Mouse (Mus musculus): ENCODE measurements around the gene Ctnnal1.
A peak's percentile ranks its signal among the peaks of the same experiment; 100 is the strongest.
"Not testable (repeated sequence)": the region's sequence is repeated elsewhere in the genome, so short reads cannot be mapped to it uniquely, and the experiment has no call there.

Gene Ctnnal1

DNA sequence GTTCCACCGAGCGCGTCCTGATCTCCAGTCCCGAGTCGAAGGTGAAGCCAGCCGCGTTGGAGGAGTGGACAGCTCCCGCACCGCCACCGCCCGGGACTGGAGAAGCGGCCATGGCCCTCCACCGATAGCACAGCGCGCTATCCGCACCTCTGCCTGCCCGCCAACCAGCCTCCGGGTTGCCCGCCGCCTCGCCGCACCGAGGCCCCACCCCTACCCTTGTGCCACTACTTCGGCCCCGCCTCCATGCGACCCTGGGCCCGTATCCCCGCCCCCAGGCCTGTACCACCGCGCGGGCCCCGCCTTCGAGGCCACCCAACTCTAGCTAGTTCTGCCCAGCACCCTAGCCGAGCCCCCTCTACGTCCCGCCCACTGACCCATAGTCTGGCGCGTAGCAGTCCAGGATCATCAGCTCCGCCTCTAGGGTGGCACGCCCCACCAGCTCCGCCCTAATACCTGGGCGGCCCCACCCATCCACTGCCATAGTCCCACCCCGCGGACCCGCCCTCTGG lies at the start of gene Ctnnal1:
Gene Ctnnal1 (minus strand): TSS at position 186 of the 509 bp plus-strand sequence.
- DNase-seq (ENCODE audit: low read depth in 1 of 2, low spot score in 2 of 2) = peak in 1 of 2 experiments; percentile 6

DNA sequence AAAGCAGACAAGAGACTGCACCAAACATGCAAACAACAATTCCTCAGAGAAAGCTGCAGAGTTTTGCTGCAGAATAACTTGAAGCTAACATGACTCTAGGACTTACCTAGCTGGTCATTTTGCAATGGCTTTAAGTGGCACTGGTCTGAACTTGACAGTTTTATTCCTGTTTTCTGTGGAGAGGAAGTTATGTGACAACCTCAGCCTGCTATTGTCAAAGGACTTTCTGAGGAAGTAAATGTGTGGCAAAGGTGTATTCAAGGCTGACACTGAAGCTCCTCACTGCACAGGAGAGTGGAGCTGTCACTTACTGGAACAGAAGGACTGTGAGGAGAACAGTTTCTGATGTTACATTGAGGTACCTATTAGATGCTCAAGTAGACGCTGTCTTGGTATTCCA lies 49.8 kb upstream of the Ctnnal1 start:
- DNase-seq (ENCODE audit: low read depth in 1 of 2, low spot score in 2 of 2) = no peak

DNA sequence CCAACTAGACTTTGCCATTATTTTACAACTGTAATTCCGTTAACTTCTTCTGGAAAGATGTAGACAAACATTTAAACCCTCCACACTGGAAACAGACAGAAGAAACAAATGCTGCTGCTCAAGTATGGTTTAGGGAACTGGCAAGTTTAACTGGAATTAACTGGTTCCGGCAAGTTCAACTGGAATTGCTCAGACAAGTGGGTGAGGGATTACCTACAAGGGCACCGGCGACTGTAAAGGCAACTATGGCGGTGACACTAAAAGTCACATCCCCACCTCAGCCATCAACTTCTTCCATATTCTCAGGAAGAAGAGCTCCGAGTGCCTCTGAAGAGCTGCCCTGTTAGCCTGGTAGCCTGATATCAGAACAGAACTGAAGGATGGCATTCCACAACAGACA lies 49.4 kb upstream of the Ctnnal1 start:
- DNase-seq (ENCODE audit: low read depth in 1 of 2, low spot score in 2 of 2) = no peak

DNA sequence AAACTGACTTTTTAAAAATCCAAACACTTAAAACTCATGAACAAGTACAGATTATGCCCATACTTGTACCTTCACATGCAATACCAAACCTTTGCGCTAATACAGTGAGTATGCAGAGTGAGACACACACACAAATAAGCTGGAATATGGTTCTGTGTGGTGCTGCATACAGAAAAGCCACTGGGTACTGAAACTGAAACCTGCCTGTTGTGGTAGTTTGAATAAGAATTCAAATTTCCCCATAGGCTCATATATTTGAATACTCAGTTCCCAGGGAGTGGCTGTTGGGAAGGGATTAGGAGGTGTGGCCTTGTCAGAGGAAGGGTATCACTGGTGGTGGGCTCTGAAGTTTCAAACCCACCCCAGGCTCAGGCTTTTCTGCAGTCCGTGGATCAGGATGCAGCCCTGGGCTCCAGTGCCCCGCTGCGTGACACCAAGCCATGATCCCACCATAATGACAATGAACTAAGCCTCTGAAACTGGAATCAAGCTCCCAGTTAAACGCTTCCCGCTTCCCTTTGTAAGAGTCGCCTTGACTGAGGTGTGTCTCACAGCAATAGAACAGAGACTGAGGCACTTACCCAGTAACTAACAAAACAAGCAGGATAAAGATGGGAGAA lies 47.5 kb upstream of the Ctnnal1 start:
- DNase-seq (ENCODE audit: low read depth in 1 of 2, low spot score in 2 of 2) = no peak

DNA sequence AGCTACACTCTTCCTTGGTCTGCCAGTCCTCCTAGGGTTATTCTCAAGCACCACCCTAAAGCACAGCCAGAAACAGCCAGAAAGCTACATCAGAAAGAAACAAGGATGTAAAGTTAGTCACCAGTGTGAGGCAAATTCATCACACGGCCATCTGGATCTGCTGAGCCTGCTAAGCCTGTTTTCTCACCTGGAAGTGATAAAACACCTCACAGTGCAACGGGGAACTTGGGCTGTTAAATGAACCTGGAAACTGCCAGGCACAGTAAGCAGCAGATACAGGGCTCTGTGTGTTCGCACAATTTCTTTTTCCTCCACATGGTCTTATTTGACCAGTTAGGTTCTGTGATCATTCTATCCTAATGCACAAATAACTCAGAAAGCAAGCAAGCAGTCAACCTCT lies 44.6 kb upstream of the Ctnnal1 start:
- DNase-seq (ENCODE audit: low read depth in 1 of 2, low spot score in 2 of 2) = no peak

DNA sequence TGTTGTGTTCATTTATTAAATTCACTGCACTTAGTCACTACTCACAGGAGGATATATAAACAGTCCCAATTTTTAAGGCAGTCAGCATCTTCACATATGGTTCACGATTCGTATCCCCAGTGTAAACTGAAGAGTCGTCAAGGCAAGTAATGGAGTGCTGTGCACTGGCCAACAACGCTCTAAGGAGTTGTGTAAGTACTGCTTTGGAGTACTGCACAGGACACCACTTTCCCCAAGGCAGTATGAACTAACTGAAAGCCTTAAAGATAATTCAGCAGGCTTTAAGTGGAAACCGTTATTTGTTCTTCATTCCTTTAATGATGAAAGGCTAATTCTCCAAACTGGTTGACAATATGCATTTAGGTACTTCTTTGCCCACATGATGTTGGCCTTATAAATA lies 42.7 kb upstream of the Ctnnal1 start:
- no peak for DNase-seq (ENCODE audit: low read depth in 1 of 2, low spot score in 2 of 2)

DNA sequence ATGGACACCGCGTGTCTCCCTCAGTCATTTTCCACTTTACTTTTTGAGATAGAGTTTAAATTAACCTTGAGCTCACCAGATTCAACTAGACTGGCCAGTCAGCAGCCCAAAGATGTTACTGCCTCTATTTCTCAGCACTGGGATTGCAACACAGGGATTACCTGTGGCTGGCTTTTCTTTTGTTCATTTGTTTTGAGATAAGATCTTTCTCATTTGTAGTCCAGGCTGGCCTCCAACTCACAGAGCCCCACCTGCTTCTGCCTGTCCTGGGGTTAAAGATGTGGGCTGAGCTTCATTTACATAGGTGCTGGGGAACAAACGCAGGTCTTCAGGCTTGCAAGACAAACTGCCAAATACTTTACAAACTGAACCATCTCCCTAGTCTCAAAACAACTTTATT lies 41.9 kb upstream of the Ctnnal1 start:
- no peak for DNase-seq (ENCODE audit: low read depth in 1 of 2, low spot score in 2 of 2)

DNA sequence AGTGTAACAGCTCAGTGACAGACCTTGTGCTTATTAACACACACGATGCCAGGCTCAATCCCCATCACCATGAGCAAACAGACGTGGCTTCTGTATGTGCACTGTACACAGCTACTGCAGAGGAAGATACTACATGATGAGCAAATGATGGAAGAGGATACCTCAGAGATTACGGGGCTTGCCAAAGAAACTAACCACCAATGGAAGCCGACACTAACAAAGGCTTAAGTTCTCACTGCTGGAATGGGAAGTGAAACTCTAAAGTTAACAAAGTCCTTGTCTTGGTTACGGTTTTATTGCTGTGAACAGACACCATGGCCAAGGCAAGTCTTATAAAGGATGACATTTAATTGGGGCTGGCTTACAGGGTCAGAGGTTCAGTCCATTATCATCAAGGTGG lies 40.5 kb upstream of the Ctnnal1 start:
- no peak for DNase-seq (ENCODE audit: low read depth in 1 of 2, low spot score in 2 of 2)

DNA sequence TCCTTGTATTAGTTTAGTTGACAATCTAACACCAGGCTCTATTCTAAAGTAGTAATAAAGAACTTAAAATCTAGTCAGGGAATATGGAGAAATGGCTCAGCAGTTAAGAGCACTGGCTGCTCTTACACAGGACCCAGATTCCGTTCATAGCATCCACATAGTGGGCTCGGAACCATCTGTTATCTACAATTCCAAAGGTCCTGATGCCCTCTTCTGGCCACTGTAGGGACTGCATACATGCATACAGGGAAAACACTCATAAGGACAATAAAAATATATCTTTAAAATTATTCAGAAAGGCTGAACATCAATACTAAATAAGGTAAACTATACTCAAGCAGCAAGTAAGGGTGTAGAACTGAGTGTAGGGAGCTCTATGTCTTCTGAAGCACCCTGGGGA lies 36.7 kb upstream of the Ctnnal1 start:
- DNase-seq (ENCODE audit: low read depth in 1 of 2, low spot score in 2 of 2) = no peak

DNA sequence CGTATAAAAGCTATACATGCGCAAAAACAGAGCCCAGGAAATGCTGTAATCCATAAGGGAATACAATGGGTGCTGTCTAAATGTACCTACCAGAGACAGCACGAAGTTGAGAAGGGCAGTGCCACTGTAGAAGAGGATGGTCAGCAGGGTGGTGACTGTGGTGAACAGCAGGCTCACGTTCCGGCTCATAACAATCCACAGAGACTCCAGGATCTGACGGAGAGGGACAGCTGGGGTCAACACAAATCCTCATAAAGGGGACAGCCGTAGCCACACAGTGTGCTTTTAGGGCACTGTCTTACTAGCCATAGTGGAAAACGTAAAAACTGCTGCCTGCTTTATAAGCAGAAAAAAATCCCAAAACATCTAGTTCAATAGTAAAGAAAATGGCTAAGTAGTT lies 34.2 kb upstream of the Ctnnal1 start:
- no peak for DNase-seq (ENCODE audit: low read depth in 1 of 2, low spot score in 2 of 2)

DNA sequence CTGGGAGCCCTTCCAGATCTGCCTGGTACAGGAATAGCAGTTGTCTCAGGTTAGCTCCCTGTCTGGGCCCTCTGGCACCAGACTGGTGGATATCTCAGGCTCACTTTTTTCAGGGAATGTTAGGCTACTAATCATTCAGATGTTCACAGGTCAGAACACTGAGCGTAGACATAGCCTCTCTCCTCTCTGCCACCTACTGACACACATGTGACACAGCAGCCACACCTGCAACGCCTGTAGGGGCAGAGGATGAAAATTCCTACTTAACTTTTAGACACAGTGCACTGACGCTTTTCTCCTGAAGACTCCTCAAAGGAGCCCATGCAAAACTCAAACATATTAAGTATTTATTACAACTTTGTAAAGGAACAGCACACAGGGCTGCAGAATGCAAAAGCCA lies 32.5 kb upstream of the Ctnnal1 start:
- no peak for DNase-seq (ENCODE audit: low read depth in 1 of 2, low spot score in 2 of 2)

DNA sequence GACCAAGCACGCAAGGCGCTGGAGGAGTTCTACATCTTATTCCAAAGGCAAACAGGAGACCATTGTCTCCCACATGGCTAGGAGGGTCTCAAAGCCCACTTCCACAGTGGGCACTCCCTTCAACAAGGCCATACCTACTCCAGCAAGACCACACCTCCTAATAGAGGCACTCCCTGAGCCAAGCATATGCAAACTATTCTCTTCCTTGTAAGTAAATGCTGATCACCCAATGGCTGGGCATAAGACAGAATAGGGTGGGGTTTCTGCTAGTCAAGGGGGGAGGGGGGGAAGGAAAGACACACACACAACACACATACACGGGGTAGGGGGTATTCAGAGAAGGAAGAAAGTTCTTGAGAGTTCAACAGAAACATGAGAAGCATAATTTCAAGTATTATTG lies 29.2 kb upstream of the Ctnnal1 start:
- DNase-seq (ENCODE audit: low read depth in 1 of 2, low spot score in 2 of 2) = no peak

DNA sequence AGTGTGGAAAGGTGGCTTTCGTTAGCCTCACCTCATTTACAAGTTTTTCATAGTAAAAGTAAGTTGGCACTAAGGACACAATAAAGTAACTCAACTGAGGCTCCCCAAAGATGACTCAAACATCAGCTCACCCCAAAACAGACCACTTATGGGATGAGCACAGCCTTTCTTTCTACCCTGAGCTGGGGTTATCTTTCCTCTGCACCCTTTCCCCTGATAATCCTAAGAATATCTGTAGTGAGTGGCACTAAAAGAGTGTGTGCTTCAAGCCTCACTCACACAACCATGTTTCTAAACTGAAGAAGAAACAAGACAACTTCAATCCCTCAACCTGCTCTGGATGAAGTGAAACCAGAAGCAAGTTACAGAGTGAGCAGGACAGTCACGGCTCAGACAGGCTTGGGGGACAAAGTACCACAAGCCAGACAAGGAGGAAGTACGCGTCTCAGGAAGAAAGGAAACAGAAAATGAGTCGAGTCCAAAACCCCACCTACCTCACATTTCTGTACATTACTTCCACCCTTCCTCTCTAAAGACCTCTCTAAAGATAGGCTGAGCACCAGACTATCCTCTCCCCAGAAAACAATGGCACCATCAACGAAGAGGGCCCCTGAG lies 27.6 kb upstream of the Ctnnal1 start:
- DNase-seq (ENCODE audit: low read depth in 1 of 2, low spot score in 2 of 2) = no peak

DNA sequence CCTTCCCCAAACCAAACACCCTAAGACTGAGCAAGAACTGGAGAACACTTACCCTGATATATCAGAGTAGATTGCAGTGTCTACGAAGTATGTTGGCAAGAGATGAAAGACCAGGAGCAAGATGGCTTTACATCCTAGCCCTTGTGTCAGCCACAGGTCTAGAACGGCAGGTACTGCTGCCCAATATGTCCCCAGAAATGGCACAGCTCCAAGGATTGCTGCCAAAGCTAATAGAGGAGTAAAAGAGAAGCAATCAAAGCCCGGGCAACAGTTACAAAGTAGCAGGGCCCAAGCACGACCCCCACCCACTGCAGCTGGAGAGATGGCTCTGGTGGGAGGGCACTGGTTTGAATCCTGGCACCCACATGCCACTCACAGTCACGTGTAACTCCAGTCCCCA lies 23.5 kb upstream of the Ctnnal1 start:
- DNase-seq (ENCODE audit: low read depth in 1 of 2, low spot score in 2 of 2) = no peak

DNA sequence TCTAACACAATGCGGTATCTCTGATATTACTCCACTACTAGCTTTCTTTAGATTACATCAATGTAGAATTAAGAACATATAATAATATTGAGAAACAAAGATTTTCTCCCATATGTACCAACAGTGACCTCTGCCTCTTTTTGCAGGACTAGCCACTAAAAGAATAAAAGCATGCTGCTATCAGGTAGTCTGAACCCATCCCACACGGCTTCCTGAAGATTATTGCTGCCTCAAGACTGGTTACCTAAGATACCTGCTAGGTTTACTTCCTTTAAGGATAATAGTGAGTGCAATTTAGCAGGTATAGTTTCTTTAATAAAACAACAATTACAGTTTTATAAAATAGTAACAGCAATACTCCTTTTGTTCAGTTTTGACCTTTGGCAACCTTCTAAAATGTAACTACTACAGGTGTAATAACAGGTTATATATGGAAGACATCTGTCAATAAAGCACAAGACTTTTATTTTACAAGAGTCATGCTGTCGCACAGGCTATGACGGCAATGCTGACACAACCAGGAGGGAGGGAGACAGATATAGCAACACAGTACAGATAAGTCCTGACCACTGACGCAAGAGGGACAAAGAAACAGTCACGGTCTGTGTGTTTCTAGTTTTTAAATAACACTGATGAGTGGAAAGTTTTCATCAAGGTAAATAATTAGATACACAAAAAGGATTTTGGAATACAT lies 21.4 kb upstream of the Ctnnal1 start:
- no peak for DNase-seq (ENCODE audit: low read depth in 1 of 2, low spot score in 2 of 2)

DNA sequence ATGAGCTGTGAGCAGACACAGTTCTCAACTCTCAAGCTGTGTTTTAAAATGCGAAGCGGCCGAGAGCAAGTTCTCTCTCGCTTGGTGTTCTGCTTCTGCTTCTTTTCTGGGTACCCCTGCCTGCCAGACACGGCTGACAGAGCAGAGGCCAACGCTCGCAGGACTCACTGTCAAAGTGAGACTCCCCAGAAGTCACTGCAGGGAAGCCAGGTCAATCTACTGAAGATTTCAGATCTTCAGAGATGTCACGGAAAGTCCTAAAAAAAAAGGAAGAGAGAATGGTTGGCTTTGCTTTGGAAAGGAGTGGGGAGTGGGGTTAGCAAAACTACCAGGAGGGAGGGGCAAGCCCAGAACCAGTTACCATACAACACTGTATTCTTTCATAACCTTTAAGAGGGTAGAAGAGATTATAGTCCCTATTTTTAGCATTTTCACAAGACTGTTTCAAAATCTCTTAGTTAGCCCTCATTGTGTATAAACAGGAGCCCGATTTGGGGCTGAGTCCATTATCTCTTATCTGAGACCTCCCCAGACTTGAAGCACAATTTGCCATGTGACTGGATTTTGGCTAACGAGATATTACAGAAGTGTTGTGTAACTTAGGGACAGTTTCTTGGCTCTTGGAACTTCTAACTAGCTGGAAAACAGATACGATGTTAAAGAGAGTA lies 15.2 kb upstream of the Ctnnal1 start:
- no peak for DNase-seq (ENCODE audit: low read depth in 1 of 2, low spot score in 2 of 2)

DNA sequence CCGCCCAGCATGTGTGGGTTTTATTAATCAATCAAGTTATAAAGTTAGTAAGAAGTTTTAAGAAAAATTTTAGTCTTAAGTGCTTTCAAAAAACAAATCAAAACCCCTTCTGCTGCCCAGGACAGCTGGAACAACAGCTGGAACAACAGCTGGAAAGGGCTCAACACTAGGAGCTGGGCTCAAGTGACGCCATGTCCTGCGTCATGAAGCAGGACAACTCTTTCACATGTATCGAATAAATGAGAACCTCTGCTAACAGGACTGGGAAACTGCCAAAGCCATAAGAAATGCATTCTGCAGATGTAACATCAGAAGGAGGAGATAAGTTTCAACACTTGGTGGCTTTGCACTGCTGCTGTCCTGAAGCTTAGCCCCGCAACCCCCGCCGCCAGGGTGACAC lies 14.0 kb upstream of the Ctnnal1 start:
- DNase-seq (ENCODE audit: low read depth in 1 of 2, low spot score in 2 of 2) = no peak

DNA sequence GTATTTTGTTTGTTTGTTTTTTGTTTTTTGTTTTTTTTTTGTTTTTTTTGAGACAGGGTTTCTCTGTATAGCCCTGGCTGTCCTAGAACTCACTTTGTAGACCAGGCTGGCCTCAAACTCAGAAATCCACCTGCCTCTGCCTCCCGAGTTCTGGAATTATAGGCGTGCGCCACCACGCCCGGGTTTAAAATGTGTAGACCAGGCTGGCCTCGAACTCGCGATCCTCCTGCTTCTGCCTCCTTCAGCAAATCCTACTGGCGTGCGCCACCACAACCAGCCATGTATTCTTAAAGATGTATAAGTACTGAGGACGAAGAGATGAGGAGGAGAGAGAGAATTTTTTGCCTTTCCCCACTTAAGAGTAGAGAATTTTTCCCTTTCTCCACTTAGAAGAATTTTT lies 5.6 kb upstream of the Ctnnal1 start:
- DNase-seq (ENCODE audit: low read depth in 1 of 2, low spot score in 2 of 2) = not testable (repeated sequence)

DNA sequence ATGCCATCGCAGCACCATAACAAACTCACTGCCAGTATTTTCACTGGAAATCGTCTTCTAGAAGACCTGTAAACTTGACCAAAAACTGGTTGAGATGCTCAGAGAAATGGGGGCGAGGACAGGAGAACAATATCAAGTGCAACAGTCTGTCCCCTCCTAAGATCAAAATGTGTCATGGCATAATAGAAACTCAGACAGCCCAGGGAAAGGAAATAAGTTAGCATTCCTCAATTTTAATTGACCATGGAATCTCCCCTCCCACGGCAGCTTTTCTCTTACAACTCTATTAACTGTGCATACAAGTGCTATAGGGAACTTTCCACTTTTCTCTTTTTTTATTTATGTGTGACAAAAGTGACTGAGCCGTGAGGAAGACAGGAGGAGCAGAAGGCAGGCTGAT lies 2.8 kb upstream of the Ctnnal1 start:
- no peak for DNase-seq (ENCODE audit: low read depth in 1 of 2, low spot score in 2 of 2)

DNA sequence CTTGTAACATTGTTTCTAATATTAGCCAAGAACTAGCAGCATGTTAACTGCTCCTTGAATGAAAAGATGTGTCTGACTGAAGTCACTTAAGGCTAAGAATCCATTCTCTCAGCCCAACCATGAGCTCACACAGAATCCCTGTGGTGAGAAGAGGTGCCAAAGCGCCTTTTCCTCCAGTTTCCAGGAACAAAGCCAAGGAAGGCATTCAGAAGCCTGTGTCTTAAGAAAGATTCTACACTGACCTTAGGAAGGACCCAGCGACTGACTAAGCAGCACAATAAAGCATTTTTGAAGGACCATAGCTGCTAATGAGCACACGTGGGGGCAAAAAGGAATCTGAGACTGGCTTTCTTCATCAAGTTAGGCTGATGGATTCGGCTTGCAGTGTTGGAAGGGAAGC lies 983 bp upstream of the Ctnnal1 start:
- DNase-seq (ENCODE audit: low read depth in 1 of 2, low spot score in 2 of 2) = no peak

DNA sequence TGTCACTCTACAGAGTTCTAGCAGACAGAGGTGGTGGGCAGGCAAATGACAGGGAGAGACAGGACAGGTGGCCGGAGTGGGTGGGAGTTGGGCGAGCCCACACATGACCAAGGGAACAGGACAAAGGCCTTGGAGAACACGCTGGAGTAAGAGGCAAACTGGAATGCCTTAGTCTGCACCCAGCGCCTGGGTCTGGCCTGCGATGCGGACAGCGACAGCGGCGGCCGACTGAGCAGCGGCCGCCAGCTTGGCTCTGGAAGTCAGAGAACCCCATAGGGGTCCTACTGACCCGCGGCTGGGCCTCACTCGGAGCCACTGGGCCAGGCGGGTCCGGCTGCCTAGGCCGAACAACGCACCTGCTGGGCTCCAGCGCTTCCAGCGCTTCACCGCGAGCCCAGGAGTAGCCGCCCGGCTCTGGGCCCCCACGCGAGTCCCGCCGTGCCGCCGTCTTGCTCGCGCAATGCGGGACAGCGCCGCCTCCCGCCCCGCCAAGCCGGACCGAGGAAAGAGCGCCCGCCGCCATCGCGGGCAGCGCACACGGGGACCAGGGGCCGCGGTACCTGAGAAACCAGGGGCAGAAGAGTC lies 479 bp downstream of the Ctnnal1 start:
- DNase-seq (ENCODE audit: low read depth in 1 of 2, low spot score in 2 of 2) = peak in 1 of 2 experiments; percentile 0

DNA sequence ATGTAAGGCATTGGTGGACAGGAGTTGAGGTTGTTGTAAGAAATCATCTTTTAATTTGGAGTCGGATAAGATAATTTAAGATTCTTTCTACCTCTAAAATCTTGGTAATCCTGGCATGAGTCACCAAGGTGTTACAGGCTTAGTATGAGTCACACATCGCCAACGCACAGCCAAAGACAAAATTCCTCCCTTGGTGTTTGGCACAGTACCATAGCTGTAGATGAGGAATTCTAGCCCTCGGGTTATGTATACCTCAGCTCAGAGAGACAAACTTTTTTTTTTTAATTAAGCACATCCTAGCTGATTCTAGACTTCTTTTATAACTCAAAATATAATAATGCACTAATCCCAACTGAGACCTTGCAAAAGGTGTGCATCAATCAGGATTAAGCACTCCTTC lies 972 bp downstream of the Ctnnal1 start:
- DNase-seq (ENCODE audit: low read depth in 1 of 2, low spot score in 2 of 2) = no peak

Measured in monocyte, adult 2 months (primary cell).